Mouse (Mus musculus) lung, postnatal 0 days (tissue): ENCODE results near the gene Msmo1. TPM values are rescaled to one million over a fixed set of nuclear protein-coding genes. Genes with fewer than 3 reads are reported as not detected.
A peak's percentile ranks its signal among the peaks of the same experiment; 100 is the strongest.

Experiments used
- ATAC-seq: fragments of 200-750 bp; cut with Nextera tagmentation; 2 replicates; pipeline ENCODE4 v1.8.0; 2017; ENCODE audit warnings: moderate library complexity
- DNase-seq: peaks from one replicate; pipeline ENCODE4 v3.0.0-alpha.2; 2016; ENCODE audit warnings: low spot score
- H3K27ac ChIP-seq: fragments of 300-500 bp; sonication (generic); 2 replicates; pipeline ENCODE4 v1.5.1; 2014; ENCODE audit warnings: antibody characterized with exemption, mild to moderate bottlenecking, low read length, mixed read lengths
- H3K27me3 ChIP-seq: fragments of 300-500 bp; sonication (generic); replicated peaks from 2 replicates; pipeline ENCODE4 v1.6.1; 2014; ENCODE audit warnings: low read length, mixed read lengths; ENCODE audit not compliant: insufficient read depth
- H3K36me3 ChIP-seq: fragments of 300-500 bp; sonication (generic); 2 replicates; pipeline ENCODE4 v1.6.1; 2014; ENCODE audit warnings: low read length, mixed read lengths; ENCODE audit not compliant: insufficient read depth
- H3K4me1 ChIP-seq: fragments of 300-500 bp; sonication (generic); 2 replicates; pipeline ENCODE4 v1.6.1; 2014; ENCODE audit warnings: antibody characterized with exemption, low read depth, low read length, mixed read lengths; ENCODE audit not compliant: insufficient read depth
- H3K4me2 ChIP-seq: fragments of 300-500 bp; sonication (generic); replicated peaks from 2 replicates; pipeline ENCODE4 v1.6.1; 2014; ENCODE audit warnings: low read depth, mild to moderate bottlenecking, low read length, moderate library complexity, mixed read lengths
- H3K4me3 ChIP-seq: fragments of 300-500 bp; sonication (generic); 2 replicates; pipeline ENCODE4 v1.5.1; 2014; ENCODE audit warnings: low read depth, low read length
- H3K9ac ChIP-seq: fragments of 300-500 bp; sonication (generic); replicated peaks from 2 replicates; pipeline ENCODE4 v1.6.1; 2014; ENCODE audit warnings: low read depth, mild to moderate bottlenecking
- H3K9me3 ChIP-seq: fragments of 300-500 bp; sonication (generic); 2 replicates; pipeline ENCODE4 v1.6.1; 2016; ENCODE audit warnings: low read length, mixed read lengths
- CTCF ChIP-seq: IDR thresholded peaks from 2 replicates; pipeline ENCODE4 v1.5.1; 2016; ENCODE audit warnings: antibody characterized with exemption, mild to moderate bottlenecking
- EP300 ChIP-seq: IDR thresholded peaks from 2 replicates; pipeline ENCODE4 v1.6.1; 2016; ENCODE audit warnings: antibody characterized with exemption, mild to moderate bottlenecking, control low read depth
- WGBS: fragments of 180-500 bp; shearing (Covaris S2); extraction: QIAGEN DNeasy Blood & Tissue Kit; methylation state at CpG from one replicate; pipeline ENCODE4 v1.1.7; 2014; 5-methylcytosine and 5-hydroxymethylcytosine counted together
- polyA plus RNA-seq: library from polyadenylated mRNA; unstranded; fragments of >200 nt; fragmentation: Nextera tagmentation; extraction: Ambion mirVana; gene quantifications from 2 replicates; pipeline ENCODE4 v1.2.1, GENCODE M21; 2015

Msmo1 gene
- polyA plus RNA-seq, 1 experiment from 2014 or later, result 83.1 TPM

DNA sequence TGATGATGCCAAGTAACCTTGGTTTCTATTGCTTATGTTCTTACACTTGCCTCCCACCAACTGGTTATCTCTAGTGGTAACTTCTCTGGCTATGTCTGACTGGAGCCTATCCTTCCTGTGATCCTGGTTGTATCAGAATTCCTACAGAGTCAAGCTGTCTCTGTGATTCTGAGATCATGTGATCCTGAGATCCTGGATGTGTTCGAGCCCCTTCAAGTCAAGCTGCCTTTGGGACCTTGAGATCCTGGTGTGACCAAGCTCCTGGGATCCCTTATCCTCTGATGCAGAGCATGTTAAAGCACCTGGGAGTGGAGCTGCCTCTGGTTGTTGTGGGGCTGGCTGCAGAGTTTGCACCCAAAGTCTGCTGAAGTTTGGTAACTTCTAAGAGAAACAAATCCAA, 30.4 kb downstream of the Msmo1 start:
- no peaks in the 10 kb centered on the region for H3K27me3 ChIP-seq
- H3K4me1 ChIP-seq, result no peaks in the 10 kb centered on the region
- no peak overlapping the region for H3K4me2 ChIP-seq
- TF ChIP-seq EP300 (no peak), CTCF (no peak)
- H3K27ac ChIP-seq, result no peak overlapping the region
- no peak overlapping the region for H3K4me3 ChIP-seq
- no peaks in the 10 kb centered on the region for H3K9me3 ChIP-seq
- WGBS, result 77% methylated on average over 1 of the region's 1 CpGs
- DNase-seq (no peak), ATAC-seq (no peak)
- H3K36me3 ChIP-seq, result no peaks in the 10 kb centered on the region
- H3K9ac ChIP-seq, result no peak overlapping the region

DNA sequence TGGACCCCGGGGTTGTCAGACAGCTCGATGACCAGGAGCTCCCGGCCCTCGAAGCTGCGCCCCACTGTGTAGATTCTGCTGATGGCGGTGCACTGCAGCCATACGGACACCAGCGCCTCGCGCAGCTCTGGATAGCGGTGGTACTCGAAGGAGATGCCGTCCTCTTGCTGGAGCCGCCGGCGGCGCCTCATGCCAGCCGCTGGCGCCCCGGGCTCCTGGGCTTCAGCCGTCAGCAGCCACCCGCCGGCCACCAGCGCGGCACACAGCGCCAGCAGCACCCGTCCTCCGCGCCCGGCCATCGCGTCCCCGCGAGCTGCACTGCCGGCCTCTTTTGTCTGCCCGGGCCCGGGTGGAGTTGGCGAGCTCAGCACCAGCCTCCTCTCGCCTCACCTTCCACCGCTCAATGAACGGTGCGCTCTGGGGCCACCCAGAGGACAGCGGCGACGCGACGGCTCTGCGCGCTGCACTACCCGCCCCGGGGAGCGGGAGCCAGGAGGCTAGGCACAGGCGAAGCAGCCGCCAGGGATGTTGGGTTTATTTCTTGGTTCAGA, 40.9 kb downstream of the Msmo1 start, which contains the start of gene Cpe:
Gene Cpe, minus strand, starts transcription at position 404 of the 551 bp plus-strand sequence.
- no peak within 1 kb of the TSS for H3K9ac ChIP-seq
- H3K4me3 ChIP-seq, result peak within 1 kb of the TSS; percentile 36
- peak; percentile 64 for DNase-seq
- no peaks in the 10 kb centered on the region for H3K9me3 ChIP-seq
- WGBS, result under 1% methylated on average over 51 of the region's 54 CpGs
- H3K4me1 ChIP-seq, result 0 out of 2 replicates have a peak, but pooled peaks cover 5% of the 10 kb centered on the region
- ATAC-seq, result peak; percentile 94
- H3K27me3 ChIP-seq, result no peaks in the 10 kb centered on the region
- H3K27ac ChIP-seq, result no peak within 1 kb of the TSS
- TF ChIP-seq CTCF (peak; percentile 63), EP300 (no peak)
- H3K36me3 ChIP-seq, result no peaks in the 10 kb centered on the region
- peak within 1 kb of the TSS; percentile 67 for H3K4me2 ChIP-seq

DNA sequence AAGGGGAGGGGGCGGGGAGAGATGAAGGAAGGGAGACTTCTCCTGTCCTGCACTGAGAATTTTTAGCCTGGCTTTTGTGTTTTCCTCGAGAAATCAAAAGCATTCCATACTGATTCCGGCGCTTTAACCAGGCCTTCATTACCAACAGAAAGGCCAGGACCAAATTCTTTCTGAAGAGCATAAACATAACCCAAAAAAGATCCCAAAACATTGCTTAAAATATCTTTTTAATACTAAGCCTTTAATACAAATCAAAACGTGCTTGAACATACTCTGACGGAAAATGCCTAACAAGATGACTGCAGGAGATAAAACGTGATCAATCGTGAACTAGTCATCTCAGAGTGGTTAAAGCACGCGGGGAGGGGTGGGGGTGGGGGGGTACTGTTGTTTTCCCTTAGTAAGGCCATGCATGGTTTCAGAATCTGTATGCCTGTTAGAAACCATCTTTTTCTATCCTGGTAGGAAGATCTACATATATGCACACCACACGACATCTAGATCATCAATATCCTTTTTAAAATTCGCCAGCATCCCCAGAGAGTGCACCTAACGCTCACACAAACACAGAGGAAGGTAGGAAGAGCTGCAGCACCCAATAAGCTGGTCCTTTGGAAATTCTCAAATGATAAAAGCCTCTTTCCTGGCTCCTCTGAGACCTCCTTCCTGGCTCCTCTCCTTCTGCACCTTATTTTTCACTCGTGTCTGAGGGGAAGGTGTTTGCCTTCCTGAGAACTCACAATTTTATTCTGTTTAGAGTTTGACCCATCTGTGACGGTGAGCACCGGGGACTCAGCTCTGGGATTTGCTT, 41.8 kb downstream of the Msmo1 start:
- Histone ChIP-seq H3K9me3 (no peaks in the 10 kb centered on the region), H3K4me3 (peak overlapping the region; percentile 36; the same call in 1 of the 2 replicates), H3K9ac (no peak overlapping the region), H3K4me1 (0 out of 2 replicates have a peak, but pooled peaks cover 5% of the 10 kb centered on the region), H3K36me3 (no peaks in the 10 kb centered on the region), H3K4me2 (peak overlapping the region; percentile 67; the same call in 1 of the 2 replicates), H3K27me3 (no peaks in the 10 kb centered on the region), H3K27ac (no peak overlapping the region)
- ATAC-seq, result no peak
- WGBS, result 22% methylated on average over 16 of the region's 16 CpGs
- TF ChIP-seq CTCF (no peak), EP300 (no peak)
- DNase-seq, result no peak

DNA sequence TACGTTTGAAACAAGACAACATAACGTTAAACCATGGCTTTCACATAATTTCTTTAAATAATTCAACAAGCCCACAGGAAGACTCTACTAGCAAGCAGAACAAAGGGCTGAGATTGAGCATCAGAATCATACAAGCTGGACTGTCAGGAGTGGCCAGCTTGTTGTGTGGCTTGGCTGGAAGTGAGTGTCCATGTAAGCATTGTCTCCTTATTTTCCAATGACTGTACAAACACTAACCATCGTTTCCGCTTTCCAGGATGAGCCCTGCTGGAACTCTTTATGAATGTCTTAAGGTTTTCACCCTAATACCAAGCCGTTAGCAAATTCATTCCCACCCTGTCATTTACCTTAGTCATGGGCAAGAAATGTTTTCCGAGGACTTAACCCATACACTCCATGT, 42.7 kb downstream of the Msmo1 start:
- TF ChIP-seq EP300 (no peak), CTCF (no peak)
- H3K4me2 ChIP-seq, result no peak overlapping the region
- H3K27me3 ChIP-seq, result no peaks in the 10 kb centered on the region
- no peak for DNase-seq
- no peak overlapping the region for H3K4me3 ChIP-seq
- no peak for ATAC-seq
- H3K27ac ChIP-seq, result no peak overlapping the region
- H3K36me3 ChIP-seq, result no peaks in the 10 kb centered on the region
- WGBS, result 78% methylated on average over 6 of the region's 6 CpGs
- no peaks in the 10 kb centered on the region for H3K9me3 ChIP-seq
- no peak overlapping the region for H3K9ac ChIP-seq
- H3K4me1 ChIP-seq, result 0 out of 2 replicates have a peak, but pooled peaks cover 5% of the 10 kb centered on the region

DNA sequence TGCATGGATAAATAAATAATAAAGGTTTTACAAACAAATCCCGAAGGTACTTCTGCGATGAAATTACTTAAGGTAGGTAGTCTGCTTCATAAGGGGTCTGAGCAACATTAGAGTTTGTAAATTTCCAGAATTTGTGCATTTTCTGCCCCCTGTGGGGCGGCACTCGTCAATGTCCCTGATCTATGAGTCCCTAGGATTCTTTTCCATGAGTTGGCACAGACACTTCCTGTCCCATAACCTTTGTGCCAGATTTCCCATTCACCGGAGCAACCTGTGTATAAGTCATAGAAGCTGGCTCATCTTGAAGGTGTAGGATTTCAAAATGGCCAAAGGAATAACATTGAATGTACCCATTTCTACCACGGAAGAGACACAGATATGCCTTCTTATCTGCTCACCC, 43.3 kb downstream of the Msmo1 start:
- H3K9ac ChIP-seq, result no peak overlapping the region
- DNase-seq (no peak), ATAC-seq (no peak)
- WGBS, result 71% methylated on average over 6 of the region's 6 CpGs
- 0 out of 2 replicates have a peak, but pooled peaks cover 5% of the 10 kb centered on the region for H3K4me1 ChIP-seq
- no peak for TF ChIP-seq CTCF
- no peak for TF ChIP-seq EP300
- no peak overlapping the region for H3K4me3 ChIP-seq
- no peaks in the 10 kb centered on the region for H3K9me3 ChIP-seq
- H3K27me3 ChIP-seq, result no peaks in the 10 kb centered on the region
- H3K4me2 ChIP-seq, result no peak overlapping the region
- H3K27ac ChIP-seq, result no peak overlapping the region
- no peaks in the 10 kb centered on the region for H3K36me3 ChIP-seq

DNA sequence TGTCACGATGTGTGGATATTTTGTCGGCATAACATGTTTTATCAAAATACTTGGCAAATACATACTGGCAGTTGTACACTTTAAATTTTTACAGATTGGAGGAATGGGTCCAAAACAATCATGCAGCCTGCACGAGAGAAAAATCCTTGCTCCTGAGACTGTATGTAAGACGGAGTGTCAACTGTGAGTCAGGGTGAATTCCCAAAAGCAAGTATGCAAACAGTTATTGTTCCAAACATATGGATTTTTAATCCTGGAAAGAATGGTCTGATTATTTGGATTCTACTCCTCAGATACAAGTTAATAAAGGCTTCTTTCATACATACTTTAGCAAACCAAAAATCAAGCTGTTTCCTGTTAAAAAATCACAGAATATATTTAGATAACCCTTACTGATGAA, 44.9 kb downstream of the Msmo1 start:
- ATAC-seq, result no peak
- no peak overlapping the region for H3K27ac ChIP-seq
- 67% methylated on average over 4 of the region's 4 CpGs for WGBS
- DNase-seq, result no peak
- no peak overlapping the region for H3K4me2 ChIP-seq
- TF ChIP-seq CTCF, result no peak
- TF ChIP-seq EP300, result no peak
- H3K36me3 ChIP-seq, result no peaks in the 10 kb centered on the region
- no peak overlapping the region for H3K4me3 ChIP-seq
- H3K27me3 ChIP-seq, result no peaks in the 10 kb centered on the region
- H3K9ac ChIP-seq, result no peak overlapping the region
- 0 out of 2 replicates have a peak, but pooled peaks cover 5% of the 10 kb centered on the region for H3K4me1 ChIP-seq
- no peaks in the 10 kb centered on the region for H3K9me3 ChIP-seq
